Mouse (Mus musculus) sigmoid colon, adult 10 weeks (tissue): ENCODE data around the gene Gm20388. TPM values are rescaled to one million over a fixed set of nuclear protein-coding genes. Genes with fewer than 3 reads are reported as not detected.

Experiments used
- polyA plus RNA-seq: library from polyadenylated mRNA; stranded (reverse); fragments of 350-450 nt; fragmentation: Illumina TruSeq; extraction: RNeasy Lipid Tissue Mini Kit (QIAGEN cat#74804); gene quantifications from one replicate; pipeline ENCODE4 v1.2.3, GENCODE M21; 2014; ENCODE audit warnings: low read depth, low replicate concordance

Gene Gm20388
- polyA plus RNA-seq, 1 experiment from 2014 or later = 3.8 TPM

GRCm38 (mm10) chr8:123477737-123478258 lies 3567.2 kb downstream of the Gm20388 start, which contains the start of gene Afg3l1:
Afg3l1 (plus strand) TSS chr8:123477903.

GRCm38 (mm10) chr8:123514781-123515539 lies 3604.3 kb downstream of the Gm20388 start, which contains the start of gene Dbndd1:
Dbndd1 (minus strand) TSS chr8:123515463.

DNA sequence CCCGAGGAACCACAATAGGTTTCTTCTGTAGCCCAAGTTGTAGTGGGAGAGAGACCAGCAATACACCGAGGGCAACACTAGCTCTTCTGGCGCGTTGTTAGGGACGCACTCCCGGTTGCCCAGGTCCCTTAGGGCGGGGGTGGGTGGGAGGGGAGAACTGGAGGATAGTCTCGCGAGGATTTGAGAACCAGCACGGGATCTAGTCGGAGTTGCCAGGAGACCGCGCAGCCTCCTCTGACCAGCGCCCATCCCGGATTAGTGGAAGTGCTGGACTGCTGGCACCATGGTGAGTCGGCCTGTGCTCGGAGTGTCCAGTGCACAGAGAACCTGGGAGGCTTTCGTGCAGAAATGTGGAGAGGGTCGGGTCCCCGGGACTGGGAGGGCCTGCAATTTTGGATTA lies 3608.0 kb downstream of the Gm20388 start, which contains the start of gene Gas8:
Gene Gas8 (plus strand): TSS at position 168 of the 400 bp plus-strand sequence.

DNA sequence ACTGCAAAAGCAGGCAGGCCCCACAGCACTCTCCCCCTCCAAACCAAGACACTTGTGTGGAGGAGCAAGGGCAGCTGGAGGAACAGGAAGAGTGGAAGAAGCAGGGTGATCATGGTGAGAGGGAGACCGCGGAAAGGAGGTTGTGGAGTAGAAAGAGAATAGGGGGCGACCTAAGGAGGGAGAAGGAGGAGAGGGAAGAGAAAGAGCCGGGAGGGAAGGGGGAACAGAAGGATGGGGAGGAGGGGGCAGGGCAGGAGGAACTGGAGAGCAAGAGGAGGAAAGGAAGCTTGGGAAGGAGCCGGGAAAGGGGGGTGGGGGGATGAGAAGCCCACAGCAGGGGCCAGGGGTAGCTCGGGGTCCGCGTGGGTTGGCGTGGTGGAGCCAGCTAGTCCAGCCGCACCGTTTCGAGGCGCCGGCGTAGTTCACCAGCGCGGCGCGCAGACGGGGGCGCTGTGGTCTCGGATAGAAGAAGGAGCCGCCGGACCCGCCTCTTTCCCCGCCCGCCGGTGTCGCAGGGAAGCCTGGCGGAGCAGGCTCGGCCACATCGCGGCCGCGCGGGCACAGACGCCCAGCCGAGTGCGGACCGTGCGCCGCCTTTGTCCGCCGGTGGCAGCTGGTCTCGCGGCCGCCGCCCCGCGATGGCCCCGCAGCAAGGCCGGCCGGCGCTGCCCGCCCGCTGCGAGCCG lies 3742.8 kb downstream of the Gm20388 start, which contains the start of gene Rhou:
Gene Rhou (plus strand): TSS at position 622 of the 686 bp plus-strand sequence.

GRCm38 (mm10) chr8:123805718-123806373 lies 3895.2 kb downstream of the Gm20388 start, which contains the start of gene Rab4a:
Rab4a (plus strand) TSS chr8:123805985.

GRCm38 (mm10) chr8:123859648-123860259 lies 3949.1 kb downstream of the Gm20388 start, which contains the start of gene Ccsap:
Ccsap (minus strand) TSS chr8:123860209.

DNA sequence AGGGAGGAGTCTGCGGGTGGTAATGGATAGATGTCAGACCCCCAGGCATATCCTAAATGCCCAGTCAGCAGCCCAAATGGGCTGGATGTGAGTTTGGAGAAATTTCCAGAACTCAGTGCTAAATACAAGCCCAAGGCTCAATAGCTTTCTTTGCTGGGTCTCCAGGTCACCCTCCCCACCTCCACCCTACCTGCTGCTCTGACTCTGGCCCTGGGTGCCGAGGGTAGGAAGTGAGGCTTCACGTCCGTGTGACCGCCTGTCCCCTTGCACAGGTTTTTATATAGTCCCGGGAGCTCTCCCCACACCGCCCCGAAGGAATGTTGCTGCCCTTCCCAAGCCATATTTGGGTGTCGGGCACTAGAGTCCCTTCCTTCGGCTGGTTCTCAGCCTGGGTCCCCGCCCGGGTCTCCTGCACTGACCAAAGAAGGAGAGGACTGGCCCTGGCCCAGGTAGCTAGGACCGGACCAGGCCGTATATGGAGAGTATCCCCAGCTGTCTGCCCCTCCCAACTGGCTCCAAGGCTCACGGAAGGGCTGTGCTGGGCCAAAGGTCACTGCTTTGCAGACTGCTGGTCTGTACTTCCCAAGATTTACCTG lies 3984.0 kb downstream of the Gm20388 start, which contains the start of gene Acta1:
Gene Acta1 (minus strand): TSS at position 250 of the 596 bp plus-strand sequence.

GRCm38 (mm10) chr8:123948942-123949685 lies 4038.5 kb downstream of the Gm20388 start, which contains the start of gene Nup133:
Nup133 (minus strand) TSS chr8:123949265.

GRCm38 (mm10) chr8:123982826-123983400 lies 4072.3 kb downstream of the Gm20388 start, which contains the start of gene Abcb10:
Abcb10 (minus strand) TSS chr8:123983122.

DNA sequence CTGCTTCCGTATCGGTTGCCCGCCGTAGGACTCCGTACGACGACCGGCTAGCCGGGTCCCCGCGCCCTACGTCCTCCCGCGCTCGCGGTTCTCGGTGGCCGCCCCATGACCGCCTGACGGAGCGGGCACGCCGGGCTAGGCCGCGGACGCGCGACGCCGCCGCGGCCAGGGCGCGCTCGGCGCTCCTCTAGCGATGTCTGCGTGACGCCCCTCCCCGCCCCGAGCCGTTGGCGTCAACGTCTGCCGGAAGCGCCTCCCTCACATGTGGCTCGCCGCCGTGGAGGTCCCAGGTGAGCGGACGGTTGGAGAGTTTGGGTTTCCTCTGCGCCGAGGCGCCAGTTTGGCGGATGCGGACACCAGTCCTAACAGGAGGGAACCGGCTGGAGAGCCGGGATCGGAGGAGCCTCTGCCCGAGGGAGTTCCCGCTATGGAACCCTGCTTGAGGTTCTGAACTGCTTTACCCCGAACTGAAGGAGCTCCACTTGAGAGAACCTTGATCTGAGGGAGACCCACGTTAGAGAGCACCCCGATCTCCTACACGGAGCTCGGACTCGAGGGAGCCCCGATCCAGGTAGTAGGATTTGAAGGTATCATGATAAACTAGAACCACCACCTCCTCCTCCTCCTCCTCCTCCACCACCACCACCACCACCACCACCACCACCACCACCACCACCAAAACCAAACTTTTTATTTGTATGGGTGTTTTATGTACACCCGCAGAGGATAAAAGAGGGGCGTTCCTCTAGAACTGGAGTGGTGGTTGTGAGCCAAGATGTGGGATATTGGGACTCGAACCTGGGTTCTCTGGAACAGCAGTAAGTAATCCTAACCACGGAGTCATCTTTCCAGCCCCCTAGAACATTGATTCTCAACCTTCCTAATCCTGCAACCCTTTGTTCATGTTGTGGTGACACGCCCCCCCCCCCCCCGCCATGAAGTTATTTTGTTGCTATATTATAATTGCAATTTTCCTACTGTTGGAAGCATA lies 4110.9 kb downstream of the Gm20388 start, which contains the start of the genes Taf5l and Urb2:
Gene Taf5l (minus strand): TSS at position 161 of the 991 bp plus-strand sequence.
Gene Urb2 (plus strand): TSS at position 272 of the 991 bp plus-strand sequence.

GRCm38 (mm10) chr8:124231176-124231484 lies 4320.5 kb downstream of the Gm20388 start, which contains the start of gene Galnt2:
Galnt2 (plus strand) TSS chr8:124231391.

Other genes starting within 250 kb of the Gm20388 start
- gene Wfdc1, start 244.5 kb upstream of the Gm20388 start, polyA plus RNA-seq = 5.8 TPM
- 0.85 TPM for gene Atp2c2, start 210.8 kb upstream of the Gm20388 start, polyA plus RNA-seq
- 2.5 TPM for gene Tldc1, start 132.4 kb upstream of the Gm20388 start, polyA plus RNA-seq
- gene Cotl1, start 70.3 kb upstream of the Gm20388 start, polyA plus RNA-seq = 1.4 TPM
- not detected for gene Klhl36, start 48.6 kb upstream of the Gm20388 start, polyA plus RNA-seq
- gene Usp10, start 481 bp upstream of the Gm20388 start, polyA plus RNA-seq = 18.4 TPM
- gene Crispld2, start 81.6 kb downstream of the Gm20388 start, polyA plus RNA-seq = 6.0 TPM
- gene Zdhhc7, start 190.6 kb downstream of the Gm20388 start, polyA plus RNA-seq = 2.0 TPM
- 14.8 TPM for gene 6430548M08Rik, start 203.3 kb downstream of the Gm20388 start, polyA plus RNA-seq